Mouse (Mus musculus) layer of hippocampus, adult 9-10 months (tissue): Measurements from ENCODE around the gene Inpp5k.
"Not testable (repeated sequence)": the region's sequence is repeated elsewhere in the genome, so short reads cannot be mapped to it uniquely, and the experiment has no call there.

Experiments
- DNase-seq: peaks from one replicate; pipeline ENCODE4 v3.0.0; 2022; ENCODE audit warnings: low spot score

Inpp5k gene

DNA sequence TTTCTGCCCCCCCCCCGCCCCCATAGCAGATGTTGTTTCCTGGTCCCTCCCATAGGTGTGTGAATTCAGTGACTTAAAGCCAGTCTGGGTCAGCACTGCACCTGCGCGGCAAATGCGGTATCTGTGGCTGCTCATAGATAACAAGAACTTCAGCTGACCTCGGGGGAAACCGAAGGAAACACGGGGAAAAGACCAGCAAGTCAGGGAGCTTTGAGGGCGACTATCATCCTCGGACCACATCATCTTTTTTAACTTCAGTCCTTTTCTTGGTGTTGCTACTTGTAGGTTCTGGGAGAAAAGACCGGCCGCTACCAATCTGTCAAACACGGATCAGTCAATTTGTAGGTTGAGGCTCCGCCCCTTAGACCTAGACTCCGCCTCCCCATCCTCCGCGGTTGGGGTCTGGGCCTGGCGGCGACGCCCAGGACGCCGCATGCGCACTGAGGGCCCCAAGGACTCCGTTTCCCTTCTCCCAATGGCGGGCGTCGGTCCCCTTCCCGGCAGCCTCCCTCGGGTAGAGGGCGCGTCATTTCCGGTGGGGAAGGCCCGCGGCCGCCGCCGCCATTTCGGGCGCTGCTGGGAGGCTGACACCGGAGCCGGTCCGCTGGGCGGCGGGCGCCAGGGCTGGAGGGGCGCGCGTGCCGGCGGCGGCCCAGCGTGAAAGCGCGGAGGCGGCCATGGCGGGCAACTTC lies 48.1 kb downstream of the Inpp5k start, which contains the start of gene Crk:
Gene Crk, plus strand, starts transcription at position 513 of the 692 bp plus-strand sequence.
- peak; percentile 91 for DNase-seq

DNA sequence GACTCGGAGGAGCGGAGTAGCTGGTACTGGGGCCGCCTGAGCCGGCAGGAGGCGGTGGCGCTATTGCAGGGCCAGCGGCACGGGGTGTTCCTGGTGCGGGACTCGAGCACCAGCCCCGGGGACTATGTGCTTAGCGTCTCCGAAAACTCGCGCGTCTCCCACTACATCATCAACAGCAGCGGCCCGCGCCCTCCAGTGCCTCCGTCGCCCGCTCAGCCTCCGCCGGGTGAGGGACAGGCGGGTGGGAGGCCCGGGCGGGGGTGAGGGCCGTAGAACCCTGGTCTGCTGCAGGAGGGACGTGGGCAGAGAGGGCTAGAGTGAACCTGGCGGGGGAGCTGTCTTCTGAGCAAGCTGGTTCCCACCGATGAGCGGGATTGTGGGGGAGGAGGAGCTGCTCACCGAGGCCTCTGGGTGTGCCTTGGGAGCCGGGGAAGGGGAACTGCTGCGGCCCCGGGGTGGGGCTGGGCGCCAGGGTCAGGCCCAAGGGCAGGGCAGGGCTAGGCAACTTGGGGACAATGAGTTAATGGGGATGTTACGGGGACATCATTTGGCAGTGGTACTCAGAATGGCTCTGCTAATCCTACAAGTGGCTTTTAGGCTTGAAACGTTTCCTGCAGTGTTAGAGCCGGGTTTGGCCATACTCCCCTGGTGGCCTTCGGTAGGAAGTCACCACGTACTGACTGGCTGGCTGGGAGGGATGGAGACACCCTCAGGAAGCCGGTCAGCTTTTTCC lies 48.8 kb downstream of the Inpp5k start:
- peak; percentile 26 for DNase-seq

DNA sequence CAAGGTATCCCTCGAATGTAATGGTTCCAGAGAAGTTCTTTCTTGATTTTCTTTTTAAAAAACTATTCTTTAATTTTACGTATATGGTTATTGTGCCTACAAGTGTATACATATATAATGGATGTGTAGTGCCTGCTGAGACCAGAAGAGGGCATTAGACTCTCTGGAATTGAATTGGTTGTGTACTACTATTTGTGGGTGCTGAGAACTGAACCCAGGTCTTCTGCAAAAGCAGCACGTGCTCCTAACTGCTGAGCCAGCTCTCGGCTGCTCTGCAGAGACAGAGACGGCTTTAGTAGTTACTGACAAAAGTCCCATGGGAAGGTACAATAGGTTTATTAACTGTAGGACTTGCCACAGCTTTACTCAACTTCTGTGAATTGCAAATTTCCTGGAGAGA lies 53.7 kb downstream of the Inpp5k start:
- DNase-seq = no peak

DNA sequence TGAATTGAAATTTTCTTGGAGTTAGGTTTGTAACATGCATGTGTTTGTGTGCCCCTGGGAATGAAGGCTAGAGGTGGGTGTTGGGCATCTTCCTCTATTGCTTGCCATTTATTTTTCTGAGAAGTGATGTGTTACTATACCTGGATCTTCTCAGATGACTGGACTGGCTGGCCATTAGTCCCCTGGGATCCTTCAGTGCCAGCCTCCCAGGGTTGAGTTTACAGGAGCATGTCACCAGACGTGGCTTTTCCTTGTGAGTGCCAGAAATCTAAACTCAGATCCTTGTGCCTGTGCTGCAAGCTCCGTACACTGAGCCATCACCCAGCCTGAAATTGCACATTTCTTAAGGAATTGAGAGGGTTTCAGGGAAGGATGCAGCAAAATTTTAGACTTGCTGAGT lies 54.2 kb downstream of the Inpp5k start:
- no peak for DNase-seq

DNA sequence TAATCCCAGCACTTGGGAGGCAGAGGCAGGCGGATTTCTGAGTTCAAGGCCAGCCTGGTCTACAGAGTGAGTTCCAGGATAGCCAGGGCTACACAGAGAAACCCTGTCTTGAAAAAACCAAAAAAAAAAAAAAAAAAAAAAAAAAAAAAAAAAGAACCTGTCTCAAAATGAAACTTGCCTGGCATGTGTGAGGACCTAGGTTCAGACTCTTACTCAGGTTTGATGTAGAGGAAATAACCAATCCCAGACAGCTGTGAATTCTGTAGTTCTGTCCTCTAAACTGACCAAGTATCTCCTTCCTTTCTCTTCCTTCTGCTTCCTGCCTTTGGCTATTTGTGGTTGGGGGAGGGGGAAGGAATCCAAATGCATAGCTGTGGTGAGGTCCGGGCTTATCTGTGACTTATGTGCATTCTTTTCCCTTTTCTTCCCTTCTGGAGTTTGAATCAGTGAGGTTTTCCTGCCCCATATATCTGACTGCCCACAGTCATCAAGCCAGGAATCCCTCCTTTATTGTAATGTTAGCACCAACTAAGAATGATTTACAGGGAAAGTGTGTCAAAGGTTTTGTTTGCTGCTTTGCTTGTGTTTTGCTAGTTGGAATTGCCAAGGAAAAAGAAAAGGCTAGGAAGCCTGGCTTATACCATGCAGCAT lies 56.7 kb downstream of the Inpp5k start:
- DNase-seq = no peak

DNA sequence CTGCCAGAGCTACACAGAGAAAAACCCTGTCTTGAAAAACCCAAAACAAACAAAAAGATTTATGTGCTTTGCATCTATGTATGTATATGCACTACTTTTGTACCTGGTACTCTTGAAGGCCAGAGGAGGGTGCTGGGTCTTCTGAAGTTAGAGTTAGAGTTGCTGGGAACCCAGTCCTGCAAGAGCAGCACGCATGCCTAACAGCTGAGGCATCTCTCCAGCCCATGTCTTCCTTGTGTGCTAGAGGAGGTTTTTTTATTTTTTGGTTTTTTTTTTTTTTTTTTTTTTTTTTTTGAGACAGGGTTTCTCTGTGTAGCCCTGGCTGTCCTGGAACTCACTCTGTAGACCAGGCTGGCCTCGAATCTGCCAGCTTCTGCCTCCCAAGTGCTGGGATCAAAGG lies 57.3 kb downstream of the Inpp5k start:
- DNase-seq = no peak

DNA sequence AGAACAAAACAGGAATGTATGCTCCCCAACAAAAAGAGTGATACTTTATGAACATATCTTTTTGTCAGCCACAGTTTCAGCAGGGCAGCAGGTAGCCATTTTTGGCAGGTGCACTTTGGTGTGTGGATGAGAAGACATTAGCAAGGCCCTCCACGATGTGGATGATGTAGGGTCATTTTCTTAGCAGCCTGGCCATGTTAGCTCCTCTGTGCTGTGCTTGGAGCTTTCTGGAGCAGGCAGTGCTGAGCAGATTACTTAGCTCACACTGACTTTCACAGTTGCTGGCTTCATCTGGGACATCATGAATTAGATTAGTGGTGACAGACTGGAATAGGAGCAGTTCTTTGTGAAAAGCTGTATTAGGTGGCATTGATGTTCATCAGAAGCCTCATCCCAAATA lies 59.2 kb downstream of the Inpp5k start:
- no peak for DNase-seq

DNA sequence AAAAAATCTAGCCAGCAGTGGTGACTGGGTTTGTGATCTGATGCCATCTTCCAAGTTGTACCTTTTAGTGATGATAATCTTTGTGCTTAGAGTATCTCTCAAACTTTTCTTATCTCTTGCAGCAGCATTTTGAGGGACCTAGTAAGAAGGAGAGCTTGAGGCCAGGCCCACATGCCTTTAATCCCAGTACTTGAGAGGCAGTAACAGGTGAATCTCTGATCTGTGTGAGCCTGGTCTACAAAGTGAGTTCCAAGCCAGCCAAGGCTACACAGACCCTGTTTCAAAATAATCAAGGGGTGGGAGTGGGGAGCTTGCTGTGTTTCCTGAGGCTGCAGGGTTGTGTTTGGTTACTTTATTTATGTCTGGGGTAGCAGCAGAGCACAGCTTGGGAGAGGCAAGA lies 60.3 kb downstream of the Inpp5k start:
- no peak for DNase-seq

DNA sequence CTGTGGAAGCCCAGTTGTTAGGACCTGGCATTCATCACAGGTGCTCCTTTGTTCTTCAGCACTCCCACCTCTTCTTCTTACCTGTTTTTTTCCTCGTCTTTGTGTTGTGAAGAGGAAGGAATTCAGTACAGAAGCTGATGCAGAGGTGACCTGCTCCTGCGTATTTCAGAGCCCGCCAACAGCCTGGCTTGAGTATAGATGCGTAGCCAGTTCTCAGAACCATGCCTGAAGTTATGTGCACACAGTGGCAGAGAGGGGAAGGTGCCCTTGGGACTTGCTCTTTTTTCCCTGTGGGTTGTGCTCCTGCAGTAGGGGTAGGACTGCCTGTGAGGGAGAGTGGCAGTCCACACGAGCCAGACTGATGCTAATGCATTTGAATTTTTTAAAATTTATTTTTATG lies 62.8 kb downstream of the Inpp5k start:
- no peak for DNase-seq

DNA sequence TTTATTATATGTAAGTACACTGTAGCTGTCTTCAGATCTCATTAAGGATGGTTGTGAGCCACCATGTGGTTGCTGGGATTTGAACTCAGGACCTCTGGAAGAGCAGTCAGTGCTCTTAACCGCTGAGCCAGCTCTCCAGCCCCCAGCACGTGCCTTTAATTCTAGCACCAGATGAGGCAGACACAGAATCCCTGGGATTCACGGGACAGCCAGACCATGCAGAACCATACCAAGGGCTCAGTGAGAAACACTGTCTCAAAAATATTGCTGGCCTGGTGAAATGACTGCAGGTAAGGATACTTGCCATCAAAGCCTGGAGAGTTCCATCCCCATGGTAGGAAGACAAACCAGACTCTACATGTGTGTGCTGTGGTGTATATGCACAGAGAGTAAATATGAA lies 66.7 kb downstream of the Inpp5k start:
- DNase-seq = not testable (repeated sequence)
